In the genomic region with DNA sequence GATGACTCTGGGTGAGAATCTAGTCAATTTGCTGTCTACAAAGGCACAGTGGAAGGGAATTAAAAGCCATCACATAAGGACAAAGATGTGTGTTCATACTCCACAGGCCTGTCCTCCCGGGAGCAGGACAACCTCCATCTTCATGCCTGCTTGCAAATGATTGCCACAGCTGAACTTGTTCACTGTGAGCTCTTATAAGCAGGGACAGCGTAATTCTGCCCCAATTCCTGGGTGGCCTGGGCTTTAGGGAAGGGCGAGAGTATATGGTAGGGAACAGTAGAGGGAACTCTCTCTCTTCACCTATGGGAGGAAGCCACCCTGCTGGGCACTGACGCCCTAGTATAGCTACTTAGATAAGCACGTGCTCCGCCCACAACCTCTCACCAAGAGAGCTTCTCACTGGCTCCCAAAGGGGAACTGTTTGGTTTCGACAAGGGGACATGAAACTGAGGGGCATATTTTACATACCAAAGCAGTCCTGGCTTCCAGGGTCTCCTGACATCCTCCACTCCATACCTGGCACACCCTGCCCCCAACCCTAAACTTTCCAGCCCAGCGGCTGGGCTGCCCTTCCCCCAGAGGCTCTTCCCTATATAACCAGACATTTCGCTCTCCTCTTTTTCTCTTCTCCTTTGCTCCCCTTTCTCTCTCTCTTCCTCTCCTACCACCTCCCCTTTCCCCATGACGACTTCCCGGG, we compare ENCODE assay signal across 9 mouse cellular contexts. TPM values are rescaled to one million over a fixed set of nuclear protein-coding genes. Genes with fewer than 3 reads are reported as not detected.
DNase-seq lines count a peak whose midpoint lies in the region; ATAC-seq and TF ChIP-seq lines count a peak whose summit lies in the region.
"Had no signal": no experiment of that assay in that cellular context is flagged by ENCODE, and none has a peak within 500 bp of the region (broad histone marks: within the 10 kb centered on the region; RNA-seq: fewer than 3 reads in every experiment).

No protein-coding gene starts in this region.

- no peak for TF ChIP-seq CTCF in testis, adult 2 months (IDR thresholded peaks at IDR 0.05; ENCODE audit: control insufficient read depth, insufficient read depth, insufficient replicate concordance, low read depth, low read length)
- no peak for TF ChIP-seq CTCF in lung, postnatal 0 days (IDR thresholded peaks at IDR 0.05)
- TF ChIP-seq CTCF in layer of hippocampus, adult 2 months (conservative IDR thresholded peaks at IDR 0.05), result no peak

- H3K36me3 ChIP-seq in testis, adult 2 months (ENCODE audit: control insufficient read depth, insufficient read depth, low read length), result no peaks in the 10 kb centered on the region
- no peaks in the 10 kb centered on the region for H3K36me3 ChIP-seq in lung, postnatal 0 days (ENCODE audit: insufficient read depth, low read length)
- H3K36me3 ChIP-seq in stomach, embryonic 16.5 days (ENCODE audit: control insufficient read depth, insufficient read depth, low read length), result no peaks in the 10 kb centered on the region

- peak overlapping the region; percentile 24 for H3K27ac ChIP-seq in testis, adult 2 months (ENCODE audit: control insufficient read depth, insufficient read depth, low read depth, low read length)
- H3K27ac ChIP-seq in lung, postnatal 0 days (ENCODE audit: low read length), result 0 out of 2 replicates have a peak overlapping the region, but pooled peaks have one; percentile 17
- no peak overlapping the region for H3K27ac ChIP-seq in stomach, embryonic 16.5 days (ENCODE audit: low read length)
- no peak overlapping the region for H3K27ac ChIP-seq in layer of hippocampus, adult 2 months

- TF ChIP-seq POLR2A in testis, adult 2 months (IDR thresholded peaks at IDR 0.05; ENCODE audit: control insufficient read depth, low read depth, low read length), result no peak

- 33% methylated on average over 11 of the region's 11 CpGs for WGBS in lung, postnatal 0 days
- 39% methylated on average over 11 of the region's 11 CpGs for WGBS in stomach, embryonic 16.5 days

- no peak overlapping the region for H3K4me3 ChIP-seq in testis, adult 2 months (ENCODE audit: control insufficient read depth, low read depth, low read length)
- no peak overlapping the region for H3K4me3 ChIP-seq in lung, postnatal 0 days (ENCODE audit: low read depth, low read length)
- no peak overlapping the region for H3K4me3 ChIP-seq in stomach, embryonic 16.5 days (replicated peaks; ENCODE audit: low read length)
- H3K4me3 ChIP-seq in layer of hippocampus, adult 2 months, result no peak overlapping the region

- H3K4me2 ChIP-seq in lung, postnatal 0 days (replicated peaks; ENCODE audit: low read depth, low read length), result 0 out of 2 replicates have a peak overlapping the region, but pooled peaks have one; percentile 6
- H3K4me2 ChIP-seq in stomach, embryonic 16.5 days (ENCODE audit: low read depth, low read length), result peak overlapping the region; percentile 13; the same call in 1 of the 2 replicates

- DNase-seq in testis, postnatal 14 days (ENCODE audit: low spot score), result no peak
- peak; percentile 70 for DNase-seq in lung, postnatal 0 days (ENCODE audit: low spot score)
- no peak for DNase-seq in cerebellum, adult 18-20 months
- no peak for DNase-seq in layer of hippocampus, adult 2 months (ENCODE audit: low spot score in 2 of 2)
- no peak for DNase-seq in layer of hippocampus, adult 9-10 months (ENCODE audit: low spot score)
- DNase-seq: kidney, adult 18-20 months had no signal

- no peak overlapping the region for H3K9ac ChIP-seq in lung, postnatal 0 days (replicated peaks; ENCODE audit: low read depth)
- H3K9ac ChIP-seq in stomach, embryonic 16.5 days (ENCODE audit: low read length), result no peak overlapping the region

- ATAC-seq in granulocyte monocyte progenitor cell, adult 5-6 weeks (replicated peaks; ENCODE audit: poor library complexity, severe bottlenecking), result peak; percentile 98
- peak; percentile 77 for ATAC-seq in lung, postnatal 0 days
- ATAC-seq in stomach, embryonic 16.5 days (ENCODE audit: insufficient read depth, low FRiP score), result no peak

- no peaks in the 10 kb centered on the region for H3K27me3 ChIP-seq in testis, adult 2 months (ENCODE audit: control insufficient read depth, insufficient read depth, low read length)
- H3K27me3 ChIP-seq in lung, postnatal 0 days (replicated peaks; ENCODE audit: insufficient read depth, low read length), result no peaks in the 10 kb centered on the region
- H3K27me3 ChIP-seq in stomach, embryonic 16.5 days (ENCODE audit: control insufficient read depth, insufficient read depth, low read length), result no peaks in the 10 kb centered on the region

- no peaks in the 10 kb centered on the region for H3K9me3 ChIP-seq in lung, postnatal 0 days (ENCODE audit: low read length)
- no peaks in the 10 kb centered on the region for H3K9me3 ChIP-seq in stomach, embryonic 16.5 days (replicated peaks; ENCODE audit: control insufficient read depth, low read length)

- no peak for TF ChIP-seq EP300 in lung, postnatal 0 days (IDR thresholded peaks at IDR 0.05)

- H3K4me1 ChIP-seq in testis, adult 2 months (ENCODE audit: control insufficient read depth, insufficient read depth, low read length), result peaks cover 3% of the 10 kb centered on the region; the same call in 1 of the 2 replicates
- peaks cover 10% of the 10 kb centered on the region; the same call in 1 of the 2 replicates for H3K4me1 ChIP-seq in lung, postnatal 0 days (ENCODE audit: insufficient read depth, low read depth, low read length)
- peaks cover 11% of the 10 kb centered on the region for H3K4me1 ChIP-seq in stomach, embryonic 16.5 days (ENCODE audit: control insufficient read depth, insufficient read depth, low read length)

RNA-seq across cellular contexts. Expression of gene Zfp644, which starts 12.4 kb away (rescaled TPM):
- polyA plus RNA-seq in testis, adult 2 months (2012; rRNA removed), result 18.1 and 22.2 TPM in 2 replicates
- 70.3 and 74.0 TPM in 2 replicates for total RNA-seq in granulocyte monocyte progenitor cell, adult 5-6 weeks (2014; fragmentation: Nextera tagmentation)
- total RNA-seq in granulocyte monocyte progenitor cell, adult 5-6 weeks (2017), result 61.9 and 63.9 TPM in 2 replicates
- 57.2 and 60.9 TPM in 2 replicates for polyA plus RNA-seq in lung, postnatal 0 days (2015; fragmentation: Nextera tagmentation; extraction: Ambion mirVana)
- polyA plus RNA-seq in stomach, embryonic 16.5 days (2015; fragmentation: Nextera tagmentation; extraction: Ambion mirVana), result 40.5 and 47.0 TPM in 2 replicates
- total RNA-seq in layer of hippocampus, adult 2 months (2021), result 100 to 1,000 TPM; 104 TPM

Comparison
In these comparisons a context has a peak if more than half of its experiments do, and no peak if none do; other contexts are left out.
1. H3K27ac ChIP-seq: peak in testis, adult 2 months (single experiment) and lung, postnatal 0 days (single experiment); none in stomach, embryonic 16.5 days (single experiment) and layer of hippocampus, adult 2 months (single experiment).